Mouse (Mus musculus) kidney, embryonic 16.5 days (tissue): ENCODE data around the gene Psmc3ip. TPM values are rescaled to one million over a fixed set of nuclear protein-coding genes. Genes with fewer than 3 reads are reported as not detected.

Experiments
- ATAC-seq: fragments of 200-750 bp; cut with Nextera tagmentation; 2 replicates; pipeline ENCODE4 v1.8.0; 2017; ENCODE audit warnings: moderate TSS enrichment; ENCODE audit not compliant: low FRiP score, low TSS enrichment
- H3K27ac ChIP-seq: fragments of 300-500 bp; sonication (generic); 2 replicates; pipeline ENCODE4 v1.5.1; 2014; ENCODE audit warnings: low read length
- H3K27me3 ChIP-seq: fragments of 300-500 bp; sonication (generic); 2 replicates; pipeline ENCODE4 v1.6.1; 2014; ENCODE audit warnings: low read length, control low read depth, mixed read lengths; ENCODE audit not compliant: insufficient read depth
- H3K36me3 ChIP-seq: fragments of 300-500 bp; sonication (generic); 2 replicates; pipeline ENCODE4 v1.6.1; 2014; ENCODE audit warnings: low read length, control low read depth, mixed read lengths; ENCODE audit not compliant: insufficient read depth
- H3K4me1 ChIP-seq: fragments of 300-500 bp; sonication (generic); 2 replicates; pipeline ENCODE4 v1.6.1; 2014; ENCODE audit warnings: low read length, control low read depth, mixed read lengths; ENCODE audit not compliant: insufficient read depth
- H3K4me2 ChIP-seq: fragments of 300-500 bp; sonication (generic); replicated peaks from 2 replicates; pipeline ENCODE4 v1.6.1; 2014; ENCODE audit warnings: low read depth, low read length
- H3K4me3 ChIP-seq: fragments of 300-500 bp; sonication (generic); 2 replicates; pipeline ENCODE4 v1.5.1; 2014; ENCODE audit warnings: mild to moderate bottlenecking, low read length
- H3K9ac ChIP-seq: fragments of 300-500 bp; sonication (generic); replicated peaks from 2 replicates; pipeline ENCODE4 v1.6.1; 2014; ENCODE audit warnings: low read length
- H3K9me3 ChIP-seq: fragments of 300-500 bp; sonication (generic); 2 replicates; pipeline ENCODE4 v1.6.1; 2016; ENCODE audit warnings: low read length, control low read depth
- WGBS: fragments of 180-500 bp; shearing (Covaris S2); extraction: QIAGEN DNeasy Blood & Tissue Kit; methylation state at CpG from one replicate; pipeline ENCODE4 v1.1.7; 2014; 5-methylcytosine and 5-hydroxymethylcytosine counted together
- polyA plus RNA-seq: library from polyadenylated mRNA; unstranded; fragments of >200 nt; fragmentation: Nextera tagmentation; extraction: Ambion mirVana; gene quantifications from 2 replicates; pipeline ENCODE4 v1.2.1, GENCODE M21; 2015

Gene Psmc3ip
- polyA plus RNA-seq, 1 experiment from 2014 or later, result 40.1 TPM

- 85% methylated on average over 8 of the region's 8 CpGs for WGBS
- H3K4me2 ChIP-seq, result no peak overlapping the region
- H3K9me3 ChIP-seq, result no peaks in the 10 kb centered on the region
- ATAC-seq, result no peak
- no peak overlapping the region for H3K4me3 ChIP-seq
- H3K27me3 ChIP-seq, result no peaks in the 10 kb centered on the region
- H3K9ac ChIP-seq, result no peak overlapping the region
- peaks cover 13% of the 10 kb centered on the region for H3K4me1 ChIP-seq
- peaks cover 59% of the 10 kb centered on the region for H3K36me3 ChIP-seq
- no peak overlapping the region for H3K27ac ChIP-seq
Observed at GRCm38 (mm10) chr11:101098231-101098630, 3.0 kb upstream of the Psmc3ip start.

DNA sequence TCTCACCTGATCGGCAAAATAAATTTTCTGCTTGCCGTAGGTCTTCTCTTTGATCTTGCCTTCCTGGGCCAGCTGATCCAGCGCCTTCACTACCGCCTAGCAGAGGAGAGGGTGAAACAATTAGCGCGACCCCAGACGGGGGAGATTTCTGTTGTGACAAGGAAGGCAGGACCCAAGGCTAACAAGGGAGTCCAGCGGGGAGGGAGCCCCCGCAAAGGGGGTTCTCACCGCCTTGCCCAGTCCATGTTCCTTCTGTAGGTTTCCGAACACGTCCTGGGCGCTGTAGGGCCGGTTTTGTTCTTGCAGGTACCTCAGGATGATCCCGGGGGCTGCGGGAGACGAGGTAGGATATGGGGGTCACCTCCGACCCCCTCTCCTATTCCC lies 314 bp downstream of the Psmc3ip start:
- H3K4me3 ChIP-seq, result peak overlapping the region; percentile 80
- H3K9ac ChIP-seq, result peak overlapping the region; percentile 80
- H3K36me3 ChIP-seq, result peaks cover 64% of the 10 kb centered on the region
- WGBS, result under 1% methylated on average over 18 of the region's 18 CpGs
- H3K27me3 ChIP-seq, result no peaks in the 10 kb centered on the region
- 0 out of 2 replicates have a peak overlapping the region, but pooled peaks have one; percentile 43 for H3K27ac ChIP-seq
- H3K9me3 ChIP-seq, result no peaks in the 10 kb centered on the region
- no peak; the same call in none of the 2 replicates for ATAC-seq
- H3K4me2 ChIP-seq, result peak overlapping the region; percentile 92
- peaks cover 13% of the 10 kb centered on the region for H3K4me1 ChIP-seq

DNA sequence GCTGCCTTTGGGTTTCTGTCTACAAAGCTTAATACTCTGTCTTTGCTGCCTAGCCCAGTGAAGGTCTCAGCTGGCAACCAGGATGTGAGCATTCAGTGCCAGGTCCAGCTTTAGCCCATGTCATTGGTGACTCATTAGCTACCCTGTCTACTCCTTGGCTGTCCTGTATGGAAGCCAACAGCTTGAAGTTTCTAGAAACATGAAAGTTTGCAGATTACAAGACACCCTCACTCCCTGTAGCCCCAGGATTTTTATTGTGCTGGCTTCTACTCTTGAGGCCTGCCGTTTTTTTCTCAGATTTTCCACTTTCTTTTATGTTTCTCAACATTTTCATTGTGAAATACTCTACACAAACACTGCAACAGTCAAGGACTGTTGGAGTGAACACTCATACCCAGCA lies 5.3 kb downstream of the Psmc3ip start:
- Histone ChIP-seq H3K4me2 (no peak overlapping the region), H3K27me3 (no peaks in the 10 kb centered on the region), H3K36me3 (peaks cover 47% of the 10 kb centered on the region), H3K27ac (no peak overlapping the region), H3K9me3 (no peaks in the 10 kb centered on the region), H3K4me3 (no peak overlapping the region), H3K4me1 (peaks cover 32% of the 10 kb centered on the region), H3K9ac (no peak overlapping the region)
- no peak for ATAC-seq
- 81% methylated on average over 1 of the region's 1 CpGs for WGBS

DNA sequence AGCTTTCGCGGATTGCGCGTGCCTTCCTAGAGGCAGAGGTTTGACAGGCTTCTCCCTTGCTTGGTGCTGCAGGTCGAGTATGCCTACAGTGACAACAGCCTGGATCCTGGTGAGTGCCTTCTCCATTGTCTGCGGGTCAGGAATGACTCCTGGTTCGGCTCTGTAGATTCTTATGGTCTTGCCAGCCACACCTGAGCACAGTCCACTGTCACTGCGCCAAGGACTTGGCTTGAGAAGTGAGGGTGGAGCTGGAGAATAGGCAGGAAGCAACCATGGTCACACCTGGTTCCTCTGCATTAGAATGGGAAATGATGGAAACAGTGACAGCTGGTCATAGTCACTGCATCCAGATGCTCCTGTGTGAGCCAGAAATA lies 7.6 kb downstream of the Psmc3ip start:
- WGBS, result 11% methylated on average over 8 of the region's 8 CpGs
- no peak for ATAC-seq
- peak overlapping the region; percentile 79 for H3K9ac ChIP-seq
- H3K4me1 ChIP-seq, result peaks cover 30% of the 10 kb centered on the region
- no peaks in the 10 kb centered on the region for H3K27me3 ChIP-seq
- peaks cover 37% of the 10 kb centered on the region for H3K36me3 ChIP-seq
- peak overlapping the region; percentile 90 for H3K27ac ChIP-seq
- H3K4me3 ChIP-seq, result peak overlapping the region; percentile 76
- peak overlapping the region; percentile 63 for H3K4me2 ChIP-seq
- H3K9me3 ChIP-seq, result no peaks in the 10 kb centered on the region

DNA sequence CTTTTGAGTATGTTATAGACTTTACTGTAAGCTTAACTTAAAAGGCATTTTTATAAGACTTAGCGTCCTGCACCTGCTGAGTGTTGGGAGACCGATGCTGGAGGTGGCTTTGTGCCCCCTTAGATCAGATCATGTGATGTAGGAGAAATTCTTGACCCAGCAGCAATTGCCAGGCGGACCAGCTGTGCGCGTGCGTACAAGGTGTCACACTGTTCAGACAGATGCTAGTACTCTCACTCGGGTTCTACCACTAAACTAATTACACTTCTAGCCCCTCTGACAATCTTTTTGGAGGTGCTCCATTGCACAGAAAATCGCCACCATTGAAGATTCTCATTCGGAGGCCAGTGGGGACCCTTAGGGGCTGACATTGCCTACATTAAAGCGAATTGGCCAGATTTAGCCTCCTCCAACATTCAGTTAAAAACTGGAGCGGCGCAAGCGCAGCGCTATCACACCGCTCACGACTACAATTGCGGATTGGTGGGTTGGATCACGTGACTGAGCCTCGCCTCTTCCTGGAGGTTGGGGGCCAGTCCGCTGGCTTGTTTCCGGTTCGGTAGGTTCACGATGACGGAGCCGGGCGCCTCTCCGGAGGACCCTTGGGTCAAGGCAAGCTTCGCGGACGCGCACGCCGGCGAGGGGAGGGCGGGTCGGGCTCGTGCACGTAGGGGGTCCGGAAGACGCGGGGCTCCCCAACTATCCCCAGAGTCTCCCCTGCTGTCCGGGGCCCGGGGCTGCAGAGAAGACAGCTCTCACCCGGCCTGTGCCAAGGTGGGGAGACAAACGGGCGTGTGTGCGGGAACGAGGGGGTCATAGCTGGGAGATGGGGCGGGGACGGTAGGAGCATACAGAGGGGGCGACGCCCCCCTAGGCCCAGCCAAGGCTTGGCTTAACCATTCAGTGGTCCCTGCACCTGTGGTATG lies 8.2 kb downstream of the Psmc3ip start, which contains the start of gene Mlx:
TSS of gene Mlx (plus strand) at position 522 of the 926 bp plus-strand sequence.
- ATAC-seq, result peak; percentile 86
- H3K4me3 ChIP-seq, result peak within 1 kb of the TSS; percentile 76
- peak within 1 kb of the TSS; percentile 90 for H3K27ac ChIP-seq
- peak within 1 kb of the TSS; percentile 79 for H3K9ac ChIP-seq
- peaks cover 31% of the 10 kb centered on the region for H3K36me3 ChIP-seq
- no peaks in the 10 kb centered on the region for H3K27me3 ChIP-seq
- H3K4me1 ChIP-seq, result peaks cover 30% of the 10 kb centered on the region
- peak within 1 kb of the TSS; percentile 63 for H3K4me2 ChIP-seq
- WGBS, result 1% methylated on average over 52 of the region's 52 CpGs
- no peaks in the 10 kb centered on the region for H3K9me3 ChIP-seq

- peak overlapping the region; percentile 79 for H3K9ac ChIP-seq
- ATAC-seq, result no peak
- H3K9me3 ChIP-seq, result no peaks in the 10 kb centered on the region
- H3K27ac ChIP-seq, result peak overlapping the region; percentile 90
- H3K27me3 ChIP-seq, result peaks cover 2% of the 10 kb centered on the region; the same call in 1 of the 2 replicates
- H3K4me2 ChIP-seq, result peak overlapping the region; percentile 63
- peak overlapping the region; percentile 76 for H3K4me3 ChIP-seq
- H3K4me1 ChIP-seq, result peaks cover 30% of the 10 kb centered on the region
- WGBS, result 74% methylated on average over 6 of the region's 6 CpGs
- peaks cover 23% of the 10 kb centered on the region for H3K36me3 ChIP-seq
Observed at GRCm38 (mm10) chr11:101086323-101086674, 8.9 kb downstream of the Psmc3ip start.

GRCm38 (mm10) chr11:101085617-101086322 lies 9.5 kb downstream of the Psmc3ip start:
- H3K27me3 ChIP-seq, result peaks cover 7% of the 10 kb centered on the region
- H3K4me3 ChIP-seq, result no peak overlapping the region
- peaks cover 30% of the 10 kb centered on the region for H3K4me1 ChIP-seq
- no peak for ATAC-seq
- no peak overlapping the region for H3K4me2 ChIP-seq
- H3K36me3 ChIP-seq, result peaks cover 18% of the 10 kb centered on the region
- H3K27ac ChIP-seq, result peak overlapping the region; percentile 90; the same call in 1 of the 2 replicates
- H3K9me3 ChIP-seq, result no peaks in the 10 kb centered on the region
- 92% methylated on average over 18 of the region's 18 CpGs for WGBS
- peak overlapping the region; percentile 79 for H3K9ac ChIP-seq

DNA sequence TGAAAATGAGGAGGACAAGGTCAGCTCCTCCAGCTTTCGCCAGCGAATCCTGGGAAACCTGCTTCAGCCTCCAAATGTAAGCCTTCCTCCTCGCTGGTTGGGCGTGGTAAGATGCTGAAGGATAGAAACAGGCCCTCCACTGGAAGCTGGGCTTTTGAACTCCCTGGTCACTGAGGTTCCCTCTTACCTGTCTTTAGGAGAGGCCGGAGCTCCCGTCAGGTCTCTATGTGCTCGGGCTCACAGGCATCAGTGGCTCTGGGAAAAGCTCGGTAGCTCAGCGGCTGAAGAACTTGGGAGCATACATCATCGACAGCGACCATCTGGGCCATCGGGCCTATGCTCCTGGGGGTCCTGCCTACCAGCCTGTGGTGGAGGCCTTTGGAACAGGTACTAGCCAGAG lies 10.4 kb downstream of the Psmc3ip start:
- peaks cover 8% of the 10 kb centered on the region; the same call in 1 of the 2 replicates for H3K36me3 ChIP-seq
- H3K4me2 ChIP-seq, result no peak overlapping the region
- H3K9me3 ChIP-seq, result no peaks in the 10 kb centered on the region
- no peak for ATAC-seq
- H3K27me3 ChIP-seq, result peaks cover 17% of the 10 kb centered on the region
- peaks cover 30% of the 10 kb centered on the region for H3K4me1 ChIP-seq
- no peak overlapping the region for H3K27ac ChIP-seq
- H3K4me3 ChIP-seq, result no peak overlapping the region
- 90% methylated on average over 12 of the region's 12 CpGs for WGBS
- no peak overlapping the region for H3K9ac ChIP-seq

DNA sequence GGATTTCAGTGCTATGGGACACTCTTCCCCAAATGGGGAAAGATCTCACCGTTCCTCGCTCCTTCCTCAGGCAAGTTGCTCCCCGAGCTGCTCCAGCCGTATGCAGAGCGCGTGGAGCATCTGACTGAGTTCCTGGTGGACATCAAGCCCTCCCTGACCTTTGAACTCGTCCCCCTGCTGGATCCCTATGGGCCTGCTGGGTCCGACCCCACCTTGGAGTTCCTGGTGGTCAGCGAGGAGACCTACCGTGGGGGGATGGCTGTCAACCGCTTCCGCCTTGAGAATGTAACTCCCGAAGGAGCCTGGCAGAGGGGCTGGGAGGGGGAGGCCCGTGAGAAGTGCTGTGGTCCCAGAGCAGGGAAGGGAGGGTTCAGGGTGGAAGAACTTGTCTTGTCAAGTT lies 11.0 kb downstream of the Psmc3ip start:
- Histone ChIP-seq H3K4me3 (no peak overlapping the region), H3K4me2 (no peak overlapping the region), H3K9ac (no peak overlapping the region), H3K27ac (no peak overlapping the region), H3K4me1 (peaks cover 36% of the 10 kb centered on the region), H3K36me3 (peaks cover 4% of the 10 kb centered on the region; the same call in 1 of the 2 replicates), H3K9me3 (no peaks in the 10 kb centered on the region), H3K27me3 (peaks cover 22% of the 10 kb centered on the region)
- WGBS, result 88% methylated on average over 14 of the region's 14 CpGs
- no peak for ATAC-seq
